Mouse (Mus musculus): ENCODE results near the gene Xxylt1. TPM values are rescaled to one million over a fixed set of nuclear protein-coding genes. Genes with fewer than 3 reads are reported as not detected.

Gene Xxylt1
- polyA plus RNA-seq, 1 experiment = 10.6 TPM

- 14% methylated on average over 15 of the region's 15 CpGs for WGBS
- DNase-seq (ENCODE audit: low read depth, low spot score) = peak; percentile 19
Measured at GRCm38 (mm10) chr16:30934967-30935690, 146.1 kb downstream of the Xxylt1 start.

DNA sequence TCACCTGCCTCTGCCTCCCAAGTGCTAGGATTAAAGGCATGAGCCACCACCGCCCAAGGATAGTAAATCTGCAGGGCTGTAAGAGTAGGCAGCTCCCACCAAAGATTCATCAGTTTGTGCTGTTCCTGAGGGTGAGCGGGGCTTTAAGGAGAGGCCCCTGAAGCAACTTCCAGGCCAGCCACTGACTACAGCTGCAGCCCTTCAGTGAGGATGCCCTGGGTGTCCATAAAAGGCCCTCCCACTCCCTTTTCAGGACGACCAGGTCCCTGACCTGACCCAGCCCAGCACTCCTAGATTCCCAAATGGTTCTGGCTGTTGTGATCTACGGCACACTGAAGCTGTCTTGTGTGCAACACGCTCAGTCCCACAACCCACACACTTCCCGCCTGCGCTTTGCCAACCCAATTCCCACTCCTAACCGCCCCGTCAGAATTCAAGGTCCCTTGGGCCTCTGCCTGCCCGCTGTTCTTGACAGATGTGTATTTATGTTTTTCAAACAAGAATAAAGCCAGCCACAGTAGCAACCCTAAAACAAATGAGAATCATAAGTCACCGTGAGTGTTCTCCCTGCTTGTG is 146.9 kb downstream of the Xxylt1 start:
- 76% methylated on average over 11 of the region's 11 CpGs for WGBS

DNA sequence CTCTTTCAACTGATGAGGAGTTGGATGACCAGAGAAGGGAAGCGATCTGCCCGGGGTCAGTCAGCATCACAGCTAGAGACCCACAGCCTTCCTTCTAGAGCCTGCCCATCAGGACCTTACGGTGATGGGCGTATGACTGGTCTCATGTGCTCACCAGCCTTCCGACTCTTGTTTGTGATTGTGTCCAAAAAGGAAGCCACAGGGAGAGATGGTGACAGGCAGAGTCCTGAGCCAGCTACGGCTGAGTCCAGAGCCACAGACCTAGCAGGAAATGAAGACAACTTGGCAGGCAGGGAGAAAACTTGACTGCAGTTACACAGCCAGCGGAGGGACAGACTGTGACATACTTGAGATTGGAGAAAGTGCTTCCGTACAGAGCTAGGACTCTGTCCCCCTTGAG is 147.9 kb downstream of the Xxylt1 start:
- WGBS = 87% methylated on average over 8 of the region's 8 CpGs
- DNase-seq (ENCODE audit: low read depth, low spot score) = no peak

More for the DNA sequence above, 146.9 kb downstream of the Xxylt1 start:
- no peak for DNase-seq (ENCODE audit: low read depth, low spot score)

- no peak for DNase-seq (ENCODE audit: low read depth, low spot score)
- 47% methylated on average over 4 of the region's 4 CpGs for WGBS
Measured at GRCm38 (mm10) chr16:30932791-30933190, 148.4 kb downstream of the Xxylt1 start.

- WGBS = 85% methylated on average over 5 of the region's 5 CpGs
Measured at GRCm38 (mm10) chr16:30932196-30932595, 149.0 kb downstream of the Xxylt1 start.

DNA sequence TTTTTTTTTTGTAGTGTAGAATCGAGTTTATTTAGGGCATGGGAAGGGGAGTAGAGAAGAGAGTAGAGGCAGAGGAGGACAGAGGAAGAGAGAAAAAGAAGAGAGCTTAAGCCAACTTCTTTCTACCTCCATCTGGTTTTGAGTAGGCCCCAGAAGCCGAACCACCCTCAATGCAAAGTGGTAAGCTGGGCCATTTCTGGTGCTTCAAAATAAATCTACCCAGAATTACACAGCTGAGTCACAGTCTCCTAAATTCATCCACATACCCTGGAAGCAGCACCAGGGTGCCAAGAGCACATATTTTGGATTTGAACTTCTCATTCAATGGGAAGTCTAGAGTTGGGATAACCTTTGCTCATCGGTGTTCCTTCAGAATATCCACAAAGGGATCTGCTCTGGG is 152.1 kb downstream of the Xxylt1 start:
- no peak for DNase-seq (ENCODE audit: low read depth, low spot score)
- WGBS = 81% methylated on average over 3 of the region's 3 CpGs

More at GRCm38 (mm10) chr16:30932196-30932595, 149.0 kb downstream of the Xxylt1 start:
- DNase-seq (ENCODE audit: low read depth, low spot score) = no peak

DNA sequence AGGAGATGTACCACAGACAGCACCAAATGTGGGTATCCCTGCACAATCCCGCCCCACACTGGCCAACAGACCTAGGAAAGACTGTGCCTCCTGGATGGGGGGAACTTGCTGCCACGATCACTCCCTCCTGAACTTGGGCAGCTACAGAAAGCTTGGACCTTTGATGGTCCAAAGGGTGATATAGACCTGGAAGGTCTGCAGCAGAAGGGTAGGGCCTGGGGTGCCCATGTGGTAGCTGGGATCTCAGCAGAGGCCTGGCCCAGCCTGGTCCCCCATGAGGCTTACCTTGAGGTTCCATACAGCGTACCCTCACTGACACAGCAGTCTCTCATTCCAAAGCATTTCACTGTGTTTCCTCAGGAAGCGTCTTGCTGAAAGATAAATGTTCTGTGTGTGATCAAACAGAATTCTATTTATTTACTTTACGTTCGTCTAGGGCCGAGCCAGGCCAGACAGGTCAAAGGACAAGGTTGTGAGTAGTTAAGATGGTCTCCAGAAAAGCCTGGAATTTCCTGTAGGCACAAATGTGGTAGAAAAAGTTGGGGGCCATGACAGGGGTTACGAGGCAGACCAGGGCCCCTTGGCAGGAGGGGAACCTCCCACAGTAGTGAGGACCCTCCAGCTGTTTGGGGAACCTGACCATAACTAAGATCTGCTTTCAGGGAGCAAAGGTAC is 153.0 kb downstream of the Xxylt1 start:
- WGBS = 65% methylated on average over 8 of the region's 8 CpGs
- no peak for DNase-seq (ENCODE audit: low read depth, low spot score)

GRCm38 (mm10) chr16:30925496-30925895 is 155.7 kb downstream of the Xxylt1 start:
- DNase-seq (ENCODE audit: low read depth, low spot score) = no peak
- 47% methylated on average over 4 of the region's 4 CpGs for WGBS

GRCm38 (mm10) chr16:30923899-30924298 is 157.3 kb downstream of the Xxylt1 start:
- DNase-seq (ENCODE audit: low read depth, low spot score) = no peak
- 75% methylated on average over 7 of the region's 7 CpGs for WGBS

GRCm38 (mm10) chr16:30922548-30922947 is 158.7 kb downstream of the Xxylt1 start:
- DNase-seq (ENCODE audit: low read depth, low spot score) = no peak
- WGBS = 61% methylated on average over 1 of the region's 1 CpGs

- no peak for DNase-seq (ENCODE audit: low read depth, low spot score)
- WGBS = 95% methylated on average over 7 of the region's 7 CpGs
Measured at GRCm38 (mm10) chr16:30918866-30919265, 162.4 kb downstream of the Xxylt1 start.

GRCm38 (mm10) chr16:30916931-30917330 is 164.3 kb downstream of the Xxylt1 start:
- DNase-seq (ENCODE audit: low read depth, low spot score) = no peak
- 73% methylated on average over 3 of the region's 3 CpGs for WGBS

DNA sequence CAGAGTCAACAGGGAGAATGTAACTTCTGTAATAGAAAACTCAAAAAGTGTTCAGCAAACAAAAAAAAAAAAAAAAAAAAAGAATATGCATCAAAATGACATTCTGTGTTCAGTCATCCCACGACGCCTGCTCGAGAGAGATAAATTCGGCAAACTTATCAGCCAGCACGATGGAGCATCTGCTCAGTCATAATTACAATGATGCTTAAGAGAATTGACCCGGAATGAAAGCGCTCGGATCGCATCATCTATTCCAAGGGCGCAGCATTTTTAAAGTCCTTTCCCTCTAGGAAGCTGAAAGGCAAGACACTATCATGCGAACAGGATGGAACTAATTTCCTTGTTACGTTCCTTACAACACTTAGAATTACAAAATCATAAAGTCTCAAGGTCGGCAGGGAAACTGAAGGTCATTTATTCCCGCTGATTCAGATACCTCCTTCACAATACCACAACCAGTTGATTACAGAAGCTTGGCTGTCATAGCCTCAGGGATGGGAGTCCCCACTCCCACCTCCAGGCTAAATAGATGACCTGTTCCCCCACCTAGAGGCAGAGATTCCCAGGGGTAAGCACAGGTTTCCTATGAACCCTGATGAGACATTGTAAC is 165.5 kb downstream of the Xxylt1 start:
- WGBS = 90% methylated on average over 14 of the region's 14 CpGs
- DNase-seq (ENCODE audit: low read depth, low spot score) = no peak

Other genes with a start within 250 kb of the Xxylt1 start
- gene Acap2, start 119.8 kb upstream of the Xxylt1 start, polyA plus RNA-seq (2012; rRNA removed) = 6.7 and 12.4 TPM in 2 replicates
- gene Ppp1r2, start 193.8 kb upstream of the Xxylt1 start, polyA plus RNA-seq (2012; rRNA removed) = 17.1 and 22.0 TPM in 2 replicates
- 0.87 and 0.88 TPM in 2 replicates for gene Apod, start 233.4 kb upstream of the Xxylt1 start, polyA plus RNA-seq (2012; rRNA removed)

All from large intestine, adult 2 months (tissue).